Mouse (Mus musculus): ENCODE measurements around the gene Bzw2.

GRCm38 (mm10) chr12:36089221-36089620 lies 68.7 kb downstream of the Bzw2 start:
- TF ChIP-seq EP300 (IDR thresholded peaks at IDR 0.05), result no peak
- TF ChIP-seq CTCF (IDR thresholded peaks at IDR 0.05), result no peak
